25 mouse cellular contexts compared by ENCODE assay signal in the genomic region with DNA sequence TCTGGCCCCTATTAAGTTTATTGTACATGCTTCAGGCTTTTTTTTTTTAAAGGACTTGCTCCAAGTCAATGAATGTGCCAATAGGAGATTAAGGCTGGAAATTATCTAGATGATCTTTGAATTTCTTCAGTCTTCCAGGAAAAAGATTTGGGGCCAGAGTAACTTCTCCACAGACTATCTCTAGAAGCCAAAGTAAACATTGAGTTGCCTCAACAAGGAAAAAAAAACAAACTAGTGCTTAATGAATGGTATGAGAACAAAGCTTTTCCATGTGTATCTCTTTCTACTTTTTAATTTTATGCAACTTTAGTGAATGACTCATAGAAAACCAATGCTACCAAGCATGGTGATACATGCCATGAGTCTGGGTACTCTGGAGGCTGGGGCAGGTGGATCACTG.
"Had no signal": no experiment of that assay in that cellular context is flagged by ENCODE, and none has a peak within 500 bp of the region (broad histone marks: within the 10 kb centered on the region; RNA-seq: fewer than 3 reads in every experiment).

No protein-coding gene starts in this region.

- H3K27ac ChIP-seq: heart, embryonic 10.5 days; hindbrain, embryonic 10.5 days; hindbrain, embryonic 12.5 days; hindbrain, embryonic 14.5 days; intestine, embryonic 15.5 days; layer of hippocampus, adult 2 months; left cerebral cortex, adult 2 months; limb, embryonic 10.5 days; limb, embryonic 12.5 days; liver, embryonic 13.5 days; liver, embryonic 15.5 days had no signal

- ATAC-seq: hindbrain, embryonic 16.5 days; inflammation-experienced regulatory T-cells, adult 6 months; intestine, embryonic 15.5 days; intestine, postnatal 0 days had no signal

- H3K9ac ChIP-seq: heart, embryonic 12.5 days; hindbrain, embryonic 12.5 days; hindbrain, embryonic 14.5 days; intestine, embryonic 15.5 days; limb, embryonic 12.5 days; liver, embryonic 13.5 days; liver, embryonic 15.5 days had no signal

- H3K4me1 ChIP-seq: heart, embryonic 10.5 days; heart, embryonic 12.5 days; hindbrain, embryonic 10.5 days; hindbrain, embryonic 12.5 days; intestine, embryonic 15.5 days; limb, embryonic 10.5 days; limb, embryonic 12.5 days; liver, embryonic 13.5 days; liver, embryonic 15.5 days had no signal

- H3K27me3 ChIP-seq: heart, embryonic 12.5 days; hindbrain, embryonic 12.5 days; intestine, embryonic 15.5 days; liver, embryonic 13.5 days; liver, embryonic 15.5 days had no signal

- H3K36me3 ChIP-seq: heart, embryonic 10.5 days; heart, embryonic 12.5 days; hindbrain, embryonic 10.5 days; hindbrain, embryonic 12.5 days; intestine, embryonic 15.5 days; limb, embryonic 10.5 days; limb, embryonic 12.5 days; liver, embryonic 13.5 days; liver, embryonic 15.5 days had no signal

- H3K4me3 ChIP-seq: heart, embryonic 10.5 days; heart, embryonic 12.5 days; hindbrain, embryonic 10.5 days; hindbrain, embryonic 12.5 days; intestine, embryonic 15.5 days; layer of hippocampus, adult 2 months; left cerebral cortex, adult 2 months; limb, embryonic 10.5 days; limb, embryonic 12.5 days; liver, embryonic 13.5 days; liver, embryonic 15.5 days had no signal

- H3K4me2 ChIP-seq: heart, embryonic 12.5 days; hindbrain, embryonic 12.5 days; hindbrain, embryonic 14.5 days; intestine, embryonic 15.5 days; limb, embryonic 12.5 days; liver, embryonic 11.5 days; liver, embryonic 13.5 days; liver, embryonic 15.5 days had no signal

- DNase-seq: gastrocnemius, postnatal 14 days; gastrocnemius, postnatal 36 days; heart, adult 18-20 months; heart, postnatal 10 days; heart, postnatal 4 days; kidney, adult 18-20 months; kidney, adult 8-10 months; kidney, postnatal 14 days; kidney, postnatal 4 days; liver, embryonic 13.5 days had no signal

- H3K9me3 ChIP-seq: heart, embryonic 10.5 days; heart, embryonic 12.5 days; hindbrain, embryonic 10.5 days; hindbrain, embryonic 12.5 days; intestine, embryonic 15.5 days; limb, embryonic 10.5 days; limb, embryonic 12.5 days; liver, embryonic 13.5 days; liver, embryonic 15.5 days had no signal
